Mouse (Mus musculus): ENCODE measurements around the gene Gfpt1.
"Not testable (repeated sequence)": the region's sequence is repeated elsewhere in the genome, so short reads cannot be mapped to it uniquely, and the experiment has no call there.

Gfpt1 gene

GRCm38 (mm10) chr6:87043131-87043516 lies 478 bp downstream of the Gfpt1 start:
- DNase-seq: no peak

GRCm38 (mm10) chr6:87044895-87045294 lies 2.2 kb downstream of the Gfpt1 start:
- DNase-seq: no peak

GRCm38 (mm10) chr6:87045507-87045906 lies 2.9 kb downstream of the Gfpt1 start:
- DNase-seq: no peak

- DNase-seq: not testable (repeated sequence)
Observed at GRCm38 (mm10) chr6:87048712-87049111, 6.1 kb downstream of the Gfpt1 start.

GRCm38 (mm10) chr6:87051886-87052425 lies 9.3 kb downstream of the Gfpt1 start:
- DNase-seq: no peak

GRCm38 (mm10) chr6:87054193-87054592 lies 11.5 kb downstream of the Gfpt1 start:
- no peak for DNase-seq

- DNase-seq: no peak
Observed at GRCm38 (mm10) chr6:87059754-87060153, 17.1 kb downstream of the Gfpt1 start.

GRCm38 (mm10) chr6:87063586-87063985 lies 20.9 kb downstream of the Gfpt1 start:
- no peak for DNase-seq

- DNase-seq: no peak
Observed at GRCm38 (mm10) chr6:87068209-87068608, 25.6 kb downstream of the Gfpt1 start.

- DNase-seq: peak; percentile 34
Observed at GRCm38 (mm10) chr6:87069195-87069900, 26.7 kb downstream of the Gfpt1 start.

GRCm38 (mm10) chr6:87070641-87071040 lies 28.0 kb downstream of the Gfpt1 start:
- no peak for DNase-seq

GRCm38 (mm10) chr6:87072759-87073158 lies 30.1 kb downstream of the Gfpt1 start:
- no peak for DNase-seq

- no peak for DNase-seq
Observed at GRCm38 (mm10) chr6:87075092-87075685, 32.5 kb downstream of the Gfpt1 start.

- DNase-seq: no peak
Observed at GRCm38 (mm10) chr6:87079457-87079856, 36.8 kb downstream of the Gfpt1 start.

- DNase-seq: no peak
Observed at GRCm38 (mm10) chr6:87085026-87085425, 42.4 kb downstream of the Gfpt1 start.

- DNase-seq: no peak
Observed at GRCm38 (mm10) chr6:87088356-87088755, 45.7 kb downstream of the Gfpt1 start.

GRCm38 (mm10) chr6:87090877-87091276 lies 48.2 kb downstream of the Gfpt1 start:
- no peak for DNase-seq

- DNase-seq: no peak
Observed at GRCm38 (mm10) chr6:87092476-87092875, 49.8 kb downstream of the Gfpt1 start.

GRCm38 (mm10) chr6:87093631-87094030 lies 51.0 kb downstream of the Gfpt1 start:
- DNase-seq: not testable (repeated sequence)

- no peak for DNase-seq
Observed at GRCm38 (mm10) chr6:87099261-87099660, 56.6 kb downstream of the Gfpt1 start.

GRCm38 (mm10) chr6:87099671-87100296 lies 57.1 kb downstream of the Gfpt1 start:
- no peak for DNase-seq

- no peak for DNase-seq
Observed at GRCm38 (mm10) chr6:87100297-87101020, 57.8 kb downstream of the Gfpt1 start.

GRCm38 (mm10) chr6:87101281-87101954 lies 58.8 kb downstream of the Gfpt1 start:
- DNase-seq: peak; percentile 96

Measured in lung, postnatal 14 days (tissue).